Mouse (Mus musculus): ENCODE measurements around the gene Ms4a12. TPM values are rescaled to one million over a fixed set of nuclear protein-coding genes. Genes with fewer than 3 reads are reported as not detected.
"Not testable (repeated sequence)": the region's sequence is repeated elsewhere in the genome, so short reads cannot be mapped to it uniquely, and the experiment has no call there.

The Ms4a12 gene
- polyA plus RNA-seq (2016; fragmentation: Nextera tagmentation; extraction: Ambion mirVana): not detected in 2 replicates

GRCm38 (mm10) chr19:11232348-11232747 lies at the start of gene Ms4a12:
Gene Ms4a12, minus strand, starts transcription at chr19:11232448.
- WGBS: 77% methylated on average over 5 of the region's 5 CpGs
- no peak within 1 kb of the TSS for H3K4me3 ChIP-seq
- no peak within 1 kb of the TSS for H3K9ac ChIP-seq
- H3K4me2 ChIP-seq (replicated peaks): no peak within 1 kb of the TSS
- no peak for ATAC-seq (ENCODE audit: low FRiP score, low read depth)
- no peaks in the 10 kb centered on the region for H3K36me3 ChIP-seq
- H3K4me1 ChIP-seq: no peaks in the 10 kb centered on the region
- H3K27ac ChIP-seq: no peak within 1 kb of the TSS
- no peaks in the 10 kb centered on the region for H3K9me3 ChIP-seq
- no peaks in the 10 kb centered on the region for H3K27me3 ChIP-seq (replicated peaks)

- Histone ChIP-seq H3K27ac (no peak overlapping the region), H3K4me3 (no peak overlapping the region), H3K4me2 (replicated peaks) (no peak overlapping the region), H3K9me3 (no peaks in the 10 kb centered on the region), H3K27me3 (replicated peaks) (no peaks in the 10 kb centered on the region), H3K9ac (no peak overlapping the region), H3K36me3 (no peaks in the 10 kb centered on the region), H3K4me1 (no peaks in the 10 kb centered on the region)
- WGBS: 88% methylated on average over 3 of the region's 3 CpGs
- no peak for ATAC-seq (ENCODE audit: low FRiP score, low read depth)
These were observed 48.0 kb upstream of the Ms4a12 start for GRCm38 (mm10) chr19:11280223-11280622.

- Histone ChIP-seq H3K4me2 (replicated peaks) (no peak overlapping the region), H3K4me1 (no peaks in the 10 kb centered on the region), H3K36me3 (no peaks in the 10 kb centered on the region), H3K9ac (no peak overlapping the region), H3K4me3 (no peak overlapping the region), H3K27ac (no peak overlapping the region), H3K9me3 (no peaks in the 10 kb centered on the region), H3K27me3 (replicated peaks) (no peaks in the 10 kb centered on the region)
- no peak for ATAC-seq (ENCODE audit: low FRiP score, low read depth)
- 75% methylated on average over 5 of the region's 5 CpGs for WGBS
These were observed 44.2 kb upstream of the Ms4a12 start for GRCm38 (mm10) chr19:11276431-11276830.

- Histone ChIP-seq H3K4me2 (replicated peaks) (no peak overlapping the region), H3K9ac (no peak overlapping the region), H3K4me3 (no peak overlapping the region), H3K36me3 (no peaks in the 10 kb centered on the region), H3K4me1 (no peaks in the 10 kb centered on the region), H3K27ac (no peak overlapping the region), H3K9me3 (no peaks in the 10 kb centered on the region), H3K27me3 (replicated peaks) (no peaks in the 10 kb centered on the region)
- 89% methylated on average over 4 of the region's 4 CpGs for WGBS
- no peak for ATAC-seq (ENCODE audit: low FRiP score, low read depth)
These were observed 34.7 kb upstream of the Ms4a12 start for GRCm38 (mm10) chr19:11266956-11267355.

GRCm38 (mm10) chr19:11266052-11266845 lies 34.0 kb upstream of the Ms4a12 start, which contains the start of gene Ms4a1:
Gene Ms4a1, minus strand, starts transcription at chr19:11266241.
- 86% methylated on average over 8 of the region's 8 CpGs for WGBS

GRCm38 (mm10) chr19:11264602-11265185 lies 32.4 kb upstream of the Ms4a12 start:
- WGBS: 88% methylated on average over 9 of the region's 9 CpGs
- H3K36me3 ChIP-seq: no peaks in the 10 kb centered on the region
- H3K4me3 ChIP-seq: no peak overlapping the region
- H3K27me3 ChIP-seq (replicated peaks): no peaks in the 10 kb centered on the region
- H3K9ac ChIP-seq: no peak overlapping the region
- no peak overlapping the region for H3K4me2 ChIP-seq (replicated peaks)
- no peaks in the 10 kb centered on the region for H3K9me3 ChIP-seq
- no peak for ATAC-seq (ENCODE audit: low FRiP score, low read depth)
- no peaks in the 10 kb centered on the region for H3K4me1 ChIP-seq
- no peak overlapping the region for H3K27ac ChIP-seq

More at GRCm38 (mm10) chr19:11266052-11266845, 34.0 kb upstream of the Ms4a12 start, which contains the start of gene Ms4a1:
- Histone ChIP-seq H3K4me2 (replicated peaks) (no peak within 1 kb of the TSS), H3K9me3 (no peaks in the 10 kb centered on the region), H3K9ac (no peak within 1 kb of the TSS), H3K4me1 (no peaks in the 10 kb centered on the region), H3K36me3 (no peaks in the 10 kb centered on the region), H3K4me3 (no peak within 1 kb of the TSS), H3K27me3 (replicated peaks) (no peaks in the 10 kb centered on the region), H3K27ac (no peak within 1 kb of the TSS)
- no peak for ATAC-seq (ENCODE audit: low FRiP score, low read depth)

- WGBS: 91% methylated on average over 3 of the region's 3 CpGs
These were observed 31.3 kb upstream of the Ms4a12 start for GRCm38 (mm10) chr19:11263549-11263948.

GRCm38 (mm10) chr19:11262932-11263331 lies 30.7 kb upstream of the Ms4a12 start:
- ATAC-seq (ENCODE audit: low FRiP score, low read depth); H3K4me3 ChIP-seq; H3K4me1 ChIP-seq; H3K9me3 ChIP-seq; H3K27ac ChIP-seq; H3K27me3 ChIP-seq (replicated peaks); H3K4me2 ChIP-seq (replicated peaks); H3K9ac ChIP-seq; H3K36me3 ChIP-seq: not testable (repeated sequence)
- 81% methylated on average over 4 of the region's 4 CpGs for WGBS

More at GRCm38 (mm10) chr19:11263549-11263948, 31.3 kb upstream of the Ms4a12 start:
- no peak overlapping the region for H3K9ac ChIP-seq
- no peak overlapping the region for H3K4me2 ChIP-seq (replicated peaks)
- no peak for ATAC-seq (ENCODE audit: low FRiP score, low read depth)
- no peaks in the 10 kb centered on the region for H3K27me3 ChIP-seq (replicated peaks)
- H3K4me1 ChIP-seq: no peaks in the 10 kb centered on the region
- no peak overlapping the region for H3K4me3 ChIP-seq
- no peaks in the 10 kb centered on the region for H3K9me3 ChIP-seq
- no peak overlapping the region for H3K27ac ChIP-seq
- H3K36me3 ChIP-seq: no peaks in the 10 kb centered on the region

- Histone ChIP-seq H3K27ac (no peak overlapping the region), H3K4me1 (no peaks in the 10 kb centered on the region), H3K27me3 (replicated peaks) (no peaks in the 10 kb centered on the region), H3K4me2 (replicated peaks) (no peak overlapping the region), H3K4me3 (no peak overlapping the region), H3K9me3 (no peaks in the 10 kb centered on the region), H3K9ac (no peak overlapping the region), H3K36me3 (no peaks in the 10 kb centered on the region)
- 92% methylated on average over 2 of the region's 2 CpGs for WGBS
- ATAC-seq (ENCODE audit: low FRiP score, low read depth): no peak
These were observed 29.3 kb upstream of the Ms4a12 start for GRCm38 (mm10) chr19:11261522-11261921.

GRCm38 (mm10) chr19:11244230-11244629 lies 12.0 kb upstream of the Ms4a12 start:
- H3K4me1 ChIP-seq: no peaks in the 10 kb centered on the region
- no peak overlapping the region for H3K9ac ChIP-seq
- H3K4me2 ChIP-seq (replicated peaks): no peak overlapping the region
- no peaks in the 10 kb centered on the region for H3K36me3 ChIP-seq
- no peak overlapping the region for H3K4me3 ChIP-seq
- H3K27ac ChIP-seq: no peak overlapping the region
- ATAC-seq (ENCODE audit: low FRiP score, low read depth): no peak
- no peaks in the 10 kb centered on the region for H3K9me3 ChIP-seq
- H3K27me3 ChIP-seq (replicated peaks): no peaks in the 10 kb centered on the region

GRCm38 (mm10) chr19:11242560-11242959 lies 10.3 kb upstream of the Ms4a12 start:
- H3K9me3 ChIP-seq: no peaks in the 10 kb centered on the region
- no peaks in the 10 kb centered on the region for H3K4me1 ChIP-seq
- no peak overlapping the region for H3K4me3 ChIP-seq
- no peaks in the 10 kb centered on the region for H3K36me3 ChIP-seq
- H3K4me2 ChIP-seq (replicated peaks): no peak overlapping the region
- H3K9ac ChIP-seq: no peak overlapping the region
- ATAC-seq (ENCODE audit: low FRiP score, low read depth): no peak
- WGBS: 59% methylated on average over 5 of the region's 5 CpGs
- no peak overlapping the region for H3K27ac ChIP-seq
- no peaks in the 10 kb centered on the region for H3K27me3 ChIP-seq (replicated peaks)

GRCm38 (mm10) chr19:11235820-11236219 lies 3.6 kb upstream of the Ms4a12 start:
- ATAC-seq (ENCODE audit: low FRiP score, low read depth): no peak

More at GRCm38 (mm10) chr19:11235820-11236219, 3.6 kb upstream of the Ms4a12 start:
- Histone ChIP-seq H3K4me2 (replicated peaks) (no peak overlapping the region), H3K9me3 (no peaks in the 10 kb centered on the region), H3K4me1 (no peaks in the 10 kb centered on the region), H3K27ac (no peak overlapping the region), H3K36me3 (no peaks in the 10 kb centered on the region), H3K27me3 (replicated peaks) (no peaks in the 10 kb centered on the region), H3K9ac (no peak overlapping the region), H3K4me3 (no peak overlapping the region)
